Mouse (Mus musculus): ENCODE measurements at regions not wholly inside any gene's neighbourhood (a gene's known extent, or its start where the extent isn't known, plus 50 kb on each side); places are given as distances from the start of the nearest gene placed in this dataset.

GRCm38 (mm10) chr9:50000497-50001404, 202.0 kb upstream of the Ncam1 start:
- Histone ChIP-seq H3K9me3 (replicated peaks) (peaks cover 6% of the 10 kb centered on the region), H3K4me3 (no peak overlapping the region), H3K27ac (no peak overlapping the region), H3K9ac (no peak overlapping the region), H3K4me1 (peaks cover 3% of the 10 kb centered on the region), H3K4me2 (no peak overlapping the region), H3K36me3 (ENCODE audit: poor library complexity, severe bottlenecking) (no peaks in the 10 kb centered on the region), H3K27me3 (no peaks in the 10 kb centered on the region)
- ATAC-seq: no peak
- WGBS: 77% methylated on average over 13 of the region's 13 CpGs

GRCm38 (mm10) chr9:49999970-50000369, 201.2 kb upstream of the Ncam1 start:
- H3K27ac ChIP-seq: no peak overlapping the region
- no peak overlapping the region for H3K4me3 ChIP-seq
- H3K4me1 ChIP-seq: no peaks in the 10 kb centered on the region
- H3K27me3 ChIP-seq: no peaks in the 10 kb centered on the region
- 89% methylated on average over 1 of the region's 1 CpGs for WGBS
- H3K9me3 ChIP-seq (replicated peaks): peaks cover 11% of the 10 kb centered on the region
- no peak overlapping the region for H3K9ac ChIP-seq
- no peak for ATAC-seq
- H3K4me2 ChIP-seq: no peak overlapping the region
- no peaks in the 10 kb centered on the region for H3K36me3 ChIP-seq (ENCODE audit: poor library complexity, severe bottlenecking)

- Histone ChIP-seq H3K9ac (no peak overlapping the region), H3K4me1 (no peaks in the 10 kb centered on the region), H3K36me3 (ENCODE audit: poor library complexity, severe bottlenecking) (no peaks in the 10 kb centered on the region), H3K9me3 (replicated peaks) (peaks cover 14% of the 10 kb centered on the region), H3K4me2 (no peak overlapping the region), H3K27me3 (no peaks in the 10 kb centered on the region), H3K4me3 (no peak overlapping the region), H3K27ac (no peak overlapping the region)
- ATAC-seq: no peak
- WGBS: 62% methylated on average over 3 of the region's 3 CpGs
Observed at GRCm38 (mm10) chr9:49998101-49998500, 199.4 kb upstream of the Ncam1 start.

- no peak overlapping the region for H3K9ac ChIP-seq
- H3K9me3 ChIP-seq (replicated peaks): peaks cover under 1% of the 10 kb centered on the region; the same call in 1 of the 2 replicates
- no peaks in the 10 kb centered on the region for H3K36me3 ChIP-seq (ENCODE audit: poor library complexity, severe bottlenecking)
- peak overlapping the region; percentile 75 for H3K27ac ChIP-seq
- WGBS: 43% methylated on average over 14 of the region's 14 CpGs
- H3K4me1 ChIP-seq: peaks cover 15% of the 10 kb centered on the region
- H3K27me3 ChIP-seq: no peaks in the 10 kb centered on the region
- H3K4me3 ChIP-seq: 0 out of 2 replicates have a peak overlapping the region, but pooled peaks have one; percentile 1
- peak; percentile 94 for ATAC-seq
- peak overlapping the region; percentile 44 for H3K4me2 ChIP-seq
Observed at GRCm38 (mm10) chr9:49989464-49990271, 190.9 kb upstream of the Ncam1 start.

- H3K4me1 ChIP-seq: peaks cover 15% of the 10 kb centered on the region
- WGBS: 62% methylated on average over 5 of the region's 5 CpGs
- no peak overlapping the region for H3K4me2 ChIP-seq
- no peak overlapping the region for H3K9ac ChIP-seq
- no peaks in the 10 kb centered on the region for H3K9me3 ChIP-seq (replicated peaks)
- H3K27ac ChIP-seq: no peak overlapping the region
- no peaks in the 10 kb centered on the region for H3K27me3 ChIP-seq
- ATAC-seq: no peak
- no peaks in the 10 kb centered on the region for H3K36me3 ChIP-seq (ENCODE audit: poor library complexity, severe bottlenecking)
- no peak overlapping the region for H3K4me3 ChIP-seq
Observed at GRCm38 (mm10) chr9:49988064-49988463, 189.3 kb upstream of the Ncam1 start.

- Histone ChIP-seq H3K27me3 (no peaks in the 10 kb centered on the region), H3K36me3 (ENCODE audit: poor library complexity, severe bottlenecking) (no peaks in the 10 kb centered on the region), H3K4me1 (peaks cover 15% of the 10 kb centered on the region), H3K27ac (no peak overlapping the region), H3K4me2 (no peak overlapping the region), H3K4me3 (no peak overlapping the region), H3K9ac (no peak overlapping the region), H3K9me3 (replicated peaks) (no peaks in the 10 kb centered on the region)
- no peak for ATAC-seq
Observed at GRCm38 (mm10) chr9:49987481-49987880, 188.8 kb upstream of the Ncam1 start.

- no peaks in the 10 kb centered on the region for H3K36me3 ChIP-seq (ENCODE audit: poor library complexity, severe bottlenecking)
- 67% methylated on average over 7 of the region's 7 CpGs for WGBS
- ATAC-seq: peak; percentile 63
- no peak overlapping the region for H3K4me3 ChIP-seq
- H3K9ac ChIP-seq: no peak overlapping the region
- H3K27ac ChIP-seq: no peak overlapping the region
- H3K4me2 ChIP-seq: no peak overlapping the region
- H3K27me3 ChIP-seq: no peaks in the 10 kb centered on the region
- H3K9me3 ChIP-seq (replicated peaks): no peaks in the 10 kb centered on the region
- peaks cover 24% of the 10 kb centered on the region for H3K4me1 ChIP-seq
Observed at GRCm38 (mm10) chr9:49980344-49981207, 181.9 kb upstream of the Ncam1 start.

GRCm38 (mm10) chr9:49975938-49976671, 177.4 kb upstream of the Ncam1 start:
- WGBS: 52% methylated on average over 11 of the region's 11 CpGs
- peak overlapping the region; percentile 37; the same call in 1 of the 2 replicates for H3K27ac ChIP-seq
- H3K4me3 ChIP-seq: no peak overlapping the region
- H3K4me2 ChIP-seq: no peak overlapping the region
- H3K4me1 ChIP-seq: peaks cover 23% of the 10 kb centered on the region
- ATAC-seq: peak; percentile 75
- no peaks in the 10 kb centered on the region for H3K36me3 ChIP-seq (ENCODE audit: poor library complexity, severe bottlenecking)
- no peaks in the 10 kb centered on the region for H3K9me3 ChIP-seq (replicated peaks)
- no peaks in the 10 kb centered on the region for H3K27me3 ChIP-seq
- no peak overlapping the region for H3K9ac ChIP-seq

GRCm38 (mm10) chr9:49973974-49974495, 175.3 kb upstream of the Ncam1 start:
- ATAC-seq: no peak
- no peak overlapping the region for H3K9ac ChIP-seq
- H3K36me3 ChIP-seq (ENCODE audit: poor library complexity, severe bottlenecking): no peaks in the 10 kb centered on the region
- WGBS: 91% methylated on average over 5 of the region's 5 CpGs
- no peak overlapping the region for H3K27ac ChIP-seq
- H3K4me1 ChIP-seq: peaks cover 12% of the 10 kb centered on the region
- H3K27me3 ChIP-seq: no peaks in the 10 kb centered on the region
- H3K4me2 ChIP-seq: no peak overlapping the region
- no peak overlapping the region for H3K4me3 ChIP-seq
- no peaks in the 10 kb centered on the region for H3K9me3 ChIP-seq (replicated peaks)

- Histone ChIP-seq H3K4me2 (no peak overlapping the region), H3K9ac (no peak overlapping the region), H3K4me3 (no peak overlapping the region), H3K27ac (no peak overlapping the region), H3K4me1 (no peaks in the 10 kb centered on the region), H3K36me3 (ENCODE audit: poor library complexity, severe bottlenecking) (no peaks in the 10 kb centered on the region), H3K9me3 (replicated peaks) (no peaks in the 10 kb centered on the region), H3K27me3 (no peaks in the 10 kb centered on the region)
- 79% methylated on average over 6 of the region's 6 CpGs for WGBS
- no peak for ATAC-seq
Observed at GRCm38 (mm10) chr9:49969429-49969828, 170.7 kb upstream of the Ncam1 start.

- Histone ChIP-seq H3K4me2 (no peak overlapping the region), H3K36me3 (ENCODE audit: poor library complexity, severe bottlenecking) (no peaks in the 10 kb centered on the region), H3K27ac (no peak overlapping the region), H3K9ac (no peak overlapping the region), H3K4me1 (peaks cover 13% of the 10 kb centered on the region), H3K27me3 (no peaks in the 10 kb centered on the region), H3K4me3 (no peak overlapping the region), H3K9me3 (replicated peaks) (no peaks in the 10 kb centered on the region)
- WGBS: 78% methylated on average over 4 of the region's 4 CpGs
- ATAC-seq: no peak
Observed at GRCm38 (mm10) chr9:49964666-49965065, 165.9 kb upstream of the Ncam1 start.

All from forebrain, embryonic 13.5 days (tissue).